Mouse (Mus musculus): Measurements from ENCODE around the gene Olfr659.

Gene Olfr659

DNA sequence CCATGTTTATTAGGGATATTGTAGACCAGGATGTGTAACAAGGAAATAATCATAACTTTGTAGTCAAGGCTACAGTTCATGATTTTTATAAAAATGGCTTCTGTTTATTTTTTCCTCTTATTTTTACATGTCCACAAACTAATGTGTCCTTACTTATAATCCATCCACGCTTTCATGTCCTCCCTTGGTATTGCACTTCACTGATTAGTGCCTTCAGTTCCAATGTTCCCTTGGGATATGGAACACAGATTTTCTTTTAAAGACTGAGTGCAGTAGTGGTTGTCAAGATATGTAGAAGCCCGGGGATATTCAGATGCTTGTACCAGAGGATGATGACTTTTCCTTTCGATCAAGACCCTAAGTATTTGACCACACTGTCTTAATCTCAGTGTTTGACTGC is at the start of gene Olfr659:
Olfr659 (plus strand) TSS at position 301 of the 400 bp plus-strand sequence.
- no peak for DNase-seq (ENCODE audit: low spot score in 2 of 2)

DNA sequence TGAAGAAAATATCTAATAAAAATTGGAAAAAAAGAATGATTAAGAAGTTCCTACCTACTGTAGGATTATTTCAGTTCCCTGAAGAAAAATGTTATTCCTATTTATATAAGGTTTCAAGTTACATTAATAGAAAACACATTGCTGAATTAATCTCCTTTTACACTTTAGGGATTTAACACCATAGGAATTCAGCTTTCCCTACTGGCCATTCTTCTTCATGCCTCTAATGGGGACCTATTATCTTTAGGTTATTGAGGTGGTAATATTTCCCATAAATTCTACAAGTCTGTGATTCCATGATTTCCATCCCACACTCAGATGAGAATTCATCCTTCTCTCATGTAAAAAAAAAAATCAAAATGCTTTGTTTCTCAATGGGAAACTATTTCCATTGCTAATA is 42.1 kb upstream of the Olfr659 start, which contains the start of gene Olfr657:
Olfr657 (plus strand) TSS at position 301 of the 400 bp plus-strand sequence.
- DNase-seq (ENCODE audit: low spot score in 2 of 2): no peak

- DNase-seq (ENCODE audit: low spot score in 2 of 2): peak in 1 of 2 experiments; percentile 1
Measured at GRCm38 (mm10) chr7:104646841-104647482, 19.6 kb upstream of the Olfr659 start, which contains the start of gene Olfr658. TSS of gene Olfr658 (minus strand) at chr7:104647305.

DNA sequence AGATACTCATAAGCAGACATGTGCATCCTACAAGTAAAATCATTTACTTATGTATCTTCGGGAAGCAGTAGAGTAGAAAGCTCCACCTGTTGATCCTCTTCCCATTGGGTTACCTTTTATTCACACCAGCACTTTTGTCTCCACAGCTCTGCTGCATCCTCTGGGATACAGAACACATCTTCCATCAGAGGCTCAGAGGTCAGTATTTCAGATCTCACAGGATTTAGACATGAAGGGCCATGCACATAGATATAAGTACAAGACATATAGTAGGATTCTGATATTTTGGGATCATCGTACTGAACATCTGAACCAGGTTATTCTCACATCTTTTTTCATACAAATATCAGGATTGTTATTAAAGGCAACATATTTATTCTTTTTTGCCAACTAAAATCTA is 19.6 kb downstream of the Olfr659 start, which contains the start of gene Olfr661:
Olfr661 (plus strand) TSS at position 301 of the 400 bp plus-strand sequence.
- DNase-seq (ENCODE audit: low spot score in 2 of 2): no peak

Measured in spleen, postnatal 14 days (tissue).